Mouse (Mus musculus) midbrain, embryonic 16.5 days (tissue): ENCODE data around the gene Ctcf. TPM values are rescaled to one million over a fixed set of nuclear protein-coding genes. Genes with fewer than 3 reads are reported as not detected.

Experiments used
- ATAC-seq: fragments of 200-750 bp; cut with Nextera tagmentation; 2 replicates; pipeline ENCODE4 v1.8.0; 2017; ENCODE audit warnings: moderate TSS enrichment
- H3K27ac ChIP-seq: fragments of 300-500 bp; sonication (generic); 2 replicates; pipeline ENCODE4 v1.5.1; 2014; ENCODE audit warnings: mild to moderate bottlenecking, low read length, mixed read lengths
- H3K27me3 ChIP-seq: fragments of 300-500 bp; sonication (generic); 2 replicates; pipeline ENCODE4 v1.6.1; 2014; ENCODE audit warnings: low read depth, low read length, mixed read lengths; ENCODE audit not compliant: control insufficient read depth, insufficient read depth
- H3K36me3 ChIP-seq: fragments of 300-500 bp; sonication (generic); 2 replicates; pipeline ENCODE4 v1.6.1; 2014; ENCODE audit warnings: mild to moderate bottlenecking, low read length, moderate library complexity, mixed read lengths; ENCODE audit not compliant: control insufficient read depth, insufficient read depth
- H3K4me1 ChIP-seq: fragments of 300-500 bp; sonication (generic); 2 replicates; pipeline ENCODE4 v1.6.1; 2014; ENCODE audit warnings: mild to moderate bottlenecking, low read length, mixed read lengths; ENCODE audit not compliant: control insufficient read depth, insufficient read depth
- H3K4me2 ChIP-seq: fragments of 300-500 bp; sonication (generic); 2 replicates; pipeline ENCODE4 v1.6.1; 2014; ENCODE audit warnings: mild to moderate bottlenecking, low read length, mixed read lengths
- H3K4me3 ChIP-seq: fragments of 300-500 bp; sonication (generic); 2 replicates; pipeline ENCODE4 v1.5.1; 2014; ENCODE audit warnings: low read depth, mild to moderate bottlenecking, low read length, moderate library complexity, mixed read lengths
- H3K9ac ChIP-seq: fragments of 300-500 bp; sonication (generic); 2 replicates; pipeline ENCODE4 v1.6.1; 2014; ENCODE audit warnings: low read depth, low read length, mixed read lengths
- H3K9me3 ChIP-seq: fragments of 300-500 bp; sonication (generic); replicated peaks from 2 replicates; pipeline ENCODE4 v1.6.1; 2014; ENCODE audit warnings: mild to moderate bottlenecking, low read length, mixed read lengths; ENCODE audit not compliant: control insufficient read depth, poor library complexity, severe bottlenecking
- WGBS: fragments of 180-500 bp; shearing (Covaris S2); extraction: QIAGEN DNeasy Blood & Tissue Kit; methylation state at CpG from one replicate; pipeline ENCODE4 v1.1.7; 2014; 5-methylcytosine and 5-hydroxymethylcytosine counted together
- polyA plus RNA-seq: library from polyadenylated mRNA; unstranded; fragments of >200 nt; fragmentation: Nextera tagmentation; extraction: Ambion mirVana; gene quantifications from 2 replicates; pipeline ENCODE4 v1.2.1, GENCODE M21; 2015

The Ctcf gene
- polyA plus RNA-seq, 1 experiment from 2014 or later: 93.8 TPM

DNA sequence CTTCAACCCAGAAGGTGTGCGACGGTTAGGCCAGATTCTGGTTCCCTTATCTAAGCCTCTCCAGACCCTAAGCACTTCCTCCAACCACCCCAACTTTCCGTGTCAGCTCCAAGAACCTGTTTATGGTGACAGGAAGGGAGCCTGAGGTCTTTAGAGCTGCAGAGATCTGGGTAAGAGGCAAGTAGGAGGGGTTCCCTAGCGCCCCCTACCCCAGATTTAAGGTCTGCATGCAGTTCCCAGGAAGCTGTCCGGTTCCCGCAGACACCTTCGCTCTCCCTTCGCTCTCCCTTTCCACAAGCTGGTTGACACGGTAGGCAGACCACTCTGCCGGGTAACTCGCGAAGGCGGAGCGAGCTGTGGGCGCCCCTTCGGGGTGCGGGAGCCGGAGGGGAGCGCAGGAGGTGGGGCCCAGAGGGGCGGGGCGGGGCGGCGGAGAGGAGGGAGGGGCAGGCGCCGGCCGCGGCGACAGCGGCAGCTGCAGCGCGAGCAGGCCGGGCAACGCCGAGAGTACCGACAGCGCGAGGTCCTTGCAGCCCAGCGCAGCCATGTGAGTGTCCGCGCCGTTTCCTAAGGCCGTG, 31.5 kb upstream of the Ctcf start, which contains the start of gene Ripor1:
TSS of gene Ripor1 (plus strand) at position 452 of the 578 bp plus-strand sequence.
- peak within 1 kb of the TSS; percentile 60 for H3K4me3 ChIP-seq
- H3K36me3 ChIP-seq: no peaks in the 10 kb centered on the region
- H3K27me3 ChIP-seq: no peaks in the 10 kb centered on the region
- WGBS: under 1% methylated on average over 26 of the region's 42 CpGs
- H3K9ac ChIP-seq: peak within 1 kb of the TSS; percentile 81
- peak; percentile 79 for ATAC-seq
- peaks cover 23% of the 10 kb centered on the region for H3K4me1 ChIP-seq
- peak within 1 kb of the TSS; percentile 88 for H3K27ac ChIP-seq
- no peaks in the 10 kb centered on the region for H3K9me3 ChIP-seq
- H3K4me2 ChIP-seq: peak within 1 kb of the TSS; percentile 90

DNA sequence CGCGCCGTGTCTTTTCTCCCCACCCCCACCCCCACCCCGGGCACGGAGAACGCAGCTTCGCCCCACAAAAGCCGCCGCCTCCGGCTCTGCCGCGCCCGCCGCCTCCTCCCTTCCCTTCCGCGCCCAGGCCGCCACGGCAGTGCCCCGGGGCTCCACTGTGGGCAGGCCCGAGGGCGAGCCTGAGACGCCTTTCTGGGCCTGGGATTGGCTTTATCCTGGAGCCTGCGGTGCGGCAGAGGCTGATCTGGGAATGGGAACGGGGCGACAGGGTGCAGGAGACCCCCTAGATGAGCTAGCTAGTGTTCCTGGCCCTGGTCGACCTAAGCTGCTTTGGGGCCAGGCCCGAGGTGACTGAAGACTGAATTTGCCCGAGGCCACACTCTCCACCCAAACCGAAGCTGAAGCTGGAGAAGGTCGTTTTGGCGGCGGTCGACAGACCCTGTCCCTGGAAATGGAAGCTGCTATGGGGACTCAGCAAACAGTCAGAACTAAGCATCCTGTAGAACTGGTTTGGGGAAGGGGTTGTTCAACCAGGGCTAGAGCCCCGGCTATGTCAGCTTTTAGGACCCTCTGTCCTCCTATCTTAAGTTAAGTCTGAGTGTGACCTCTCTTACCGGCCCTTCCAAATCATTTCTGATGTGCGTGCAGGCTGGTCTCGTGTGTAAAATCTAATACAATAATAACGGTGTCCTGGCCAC, 30.7 kb upstream of the Ctcf start:
- Histone ChIP-seq H3K4me3 (peak overlapping the region; percentile 60), H3K4me2 (peak overlapping the region; percentile 90), H3K9me3 (no peaks in the 10 kb centered on the region), H3K36me3 (no peaks in the 10 kb centered on the region), H3K27me3 (no peaks in the 10 kb centered on the region), H3K9ac (peak overlapping the region; percentile 81), H3K27ac (peak overlapping the region; percentile 88), H3K4me1 (peaks cover 23% of the 10 kb centered on the region)
- peak; percentile 36 for ATAC-seq
- WGBS: 1% methylated on average over 31 of the region's 39 CpGs

DNA sequence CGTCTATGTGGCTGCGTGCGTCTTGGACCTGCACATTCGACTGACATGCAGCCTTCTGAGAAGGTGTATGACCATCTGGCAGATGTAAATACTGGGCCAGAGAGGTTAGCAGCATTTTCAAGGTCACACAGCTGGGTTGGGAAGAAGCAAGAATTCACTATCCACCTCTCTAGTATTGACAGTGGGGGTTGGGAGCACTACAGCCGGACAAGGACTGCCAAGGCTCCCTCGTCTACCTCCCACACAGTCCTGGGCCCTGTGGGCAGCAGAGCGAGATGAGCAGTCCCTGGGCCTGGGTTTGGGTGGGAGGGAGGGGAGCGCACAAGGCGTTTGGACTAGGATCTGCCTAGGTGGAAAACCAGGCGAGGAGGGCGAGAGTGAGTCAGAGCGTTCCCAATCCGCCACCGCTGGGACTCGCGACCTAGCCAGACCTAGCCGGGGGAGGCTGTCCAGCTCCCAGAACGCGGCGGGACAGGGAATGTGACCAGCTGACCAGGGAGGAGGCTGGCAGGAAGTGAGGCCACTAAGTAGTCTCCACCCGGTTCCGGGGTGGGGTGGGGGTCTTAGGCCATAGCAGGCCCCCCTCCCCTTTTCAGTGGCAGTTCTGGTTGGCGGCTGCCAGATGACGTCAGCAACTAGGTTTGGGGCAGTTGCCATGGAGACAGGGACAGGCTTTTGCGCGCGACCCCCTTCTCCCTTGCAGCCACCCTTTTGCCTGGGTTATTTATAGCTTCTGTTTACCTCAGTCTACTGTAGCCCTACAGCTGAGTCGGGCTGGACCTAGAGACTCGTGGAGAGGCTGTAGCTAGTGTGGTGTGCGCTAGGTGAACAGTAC, 30.0 kb upstream of the Ctcf start:
- ATAC-seq: peak; percentile 74
- Histone ChIP-seq H3K4me3 (peak overlapping the region; percentile 60), H3K4me2 (peak overlapping the region; percentile 90), H3K9ac (peak overlapping the region; percentile 81), H3K27ac (peak overlapping the region; percentile 88), H3K9me3 (no peaks in the 10 kb centered on the region), H3K4me1 (peaks cover 23% of the 10 kb centered on the region), H3K27me3 (no peaks in the 10 kb centered on the region), H3K36me3 (no peaks in the 10 kb centered on the region)
- WGBS: under 1% methylated on average over 30 of the region's 30 CpGs

DNA sequence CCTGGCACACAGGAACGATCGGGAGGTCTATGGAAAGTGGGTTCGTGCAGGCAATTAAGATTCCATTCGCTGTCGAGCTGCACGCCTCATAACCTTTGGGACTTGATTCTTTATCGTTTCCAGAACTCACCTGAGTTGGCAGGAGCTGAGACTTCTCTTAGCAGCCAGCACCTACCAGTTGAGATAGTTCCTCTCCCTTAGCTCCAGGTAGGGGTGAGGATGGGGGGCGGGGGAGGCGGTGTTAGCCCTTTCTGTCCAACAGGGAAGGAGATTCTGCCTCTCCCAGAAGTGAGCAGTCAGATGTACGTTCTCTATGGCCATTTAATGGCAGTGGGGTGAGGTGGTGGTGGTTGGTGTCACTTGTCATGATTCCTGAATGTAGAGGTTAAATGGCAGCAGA, 29.3 kb upstream of the Ctcf start:
- H3K4me2 ChIP-seq: peak overlapping the region; percentile 90
- H3K36me3 ChIP-seq: no peaks in the 10 kb centered on the region
- peaks cover 23% of the 10 kb centered on the region for H3K4me1 ChIP-seq
- no peaks in the 10 kb centered on the region for H3K9me3 ChIP-seq
- peak overlapping the region; percentile 88 for H3K27ac ChIP-seq
- no peaks in the 10 kb centered on the region; the same call in 1 of the 2 replicates for H3K27me3 ChIP-seq
- H3K9ac ChIP-seq: peak overlapping the region; percentile 81
- 5% methylated on average over 10 of the region's 10 CpGs for WGBS
- ATAC-seq: peak; percentile 1; the same call in 1 of the 2 replicates
- peak overlapping the region; percentile 60 for H3K4me3 ChIP-seq

DNA sequence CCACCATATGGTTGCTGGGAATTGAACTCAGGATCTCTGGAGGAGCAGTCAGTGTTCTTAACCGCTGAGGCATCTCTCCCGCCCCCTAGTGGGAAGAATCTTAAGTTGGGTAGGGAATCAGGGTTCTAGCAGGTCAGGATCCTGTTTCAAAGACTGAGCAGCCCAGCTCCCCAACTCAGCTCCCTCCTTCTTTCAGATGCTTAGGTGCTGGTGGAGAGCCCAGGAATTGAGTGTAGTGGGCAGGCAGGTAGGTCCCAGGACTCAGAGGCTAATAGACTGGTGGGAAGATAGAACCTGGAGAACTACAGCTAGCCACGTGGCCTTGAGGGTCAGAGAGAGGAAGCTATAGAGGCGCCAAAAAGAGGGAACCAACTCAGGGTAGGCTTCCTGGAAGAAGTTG, 28.7 kb upstream of the Ctcf start:
- Histone ChIP-seq H3K9me3 (no peaks in the 10 kb centered on the region), H3K4me2 (no peak overlapping the region), H3K36me3 (no peaks in the 10 kb centered on the region), H3K4me3 (no peak overlapping the region), H3K4me1 (peaks cover 23% of the 10 kb centered on the region), H3K9ac (no peak overlapping the region), H3K27ac (no peak overlapping the region), H3K27me3 (peaks cover 4% of the 10 kb centered on the region; the same call in 1 of the 2 replicates)
- no peak for ATAC-seq
- 23% methylated on average over 4 of the region's 4 CpGs for WGBS

DNA sequence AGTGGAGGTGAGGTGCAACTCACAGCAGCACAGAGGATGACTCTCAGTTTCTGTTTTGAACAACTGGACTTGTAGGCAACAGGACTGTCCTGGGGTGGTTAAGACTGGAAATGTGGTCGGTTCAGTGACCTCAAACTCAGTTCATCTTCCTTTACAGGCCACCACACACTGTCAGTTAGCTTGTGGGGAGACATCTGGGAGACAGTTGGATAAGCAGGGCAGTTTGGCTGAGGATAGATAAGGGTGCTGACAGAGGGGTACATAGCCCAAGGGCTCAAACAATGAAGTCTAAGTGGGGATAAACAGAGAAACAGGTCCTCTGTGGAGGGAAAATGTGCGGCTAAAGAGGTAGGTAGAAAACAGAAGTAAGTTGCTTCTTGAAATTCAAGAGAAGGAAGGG, 27.0 kb upstream of the Ctcf start:
- no peak overlapping the region for H3K4me3 ChIP-seq
- ATAC-seq: no peak
- H3K9me3 ChIP-seq: no peaks in the 10 kb centered on the region
- peaks cover 4% of the 10 kb centered on the region; the same call in 1 of the 2 replicates for H3K27me3 ChIP-seq
- peaks cover 32% of the 10 kb centered on the region for H3K4me1 ChIP-seq
- WGBS: 85% methylated on average over 2 of the region's 2 CpGs
- no peak overlapping the region for H3K4me2 ChIP-seq
- H3K36me3 ChIP-seq: no peaks in the 10 kb centered on the region
- H3K9ac ChIP-seq: no peak overlapping the region
- H3K27ac ChIP-seq: no peak overlapping the region

DNA sequence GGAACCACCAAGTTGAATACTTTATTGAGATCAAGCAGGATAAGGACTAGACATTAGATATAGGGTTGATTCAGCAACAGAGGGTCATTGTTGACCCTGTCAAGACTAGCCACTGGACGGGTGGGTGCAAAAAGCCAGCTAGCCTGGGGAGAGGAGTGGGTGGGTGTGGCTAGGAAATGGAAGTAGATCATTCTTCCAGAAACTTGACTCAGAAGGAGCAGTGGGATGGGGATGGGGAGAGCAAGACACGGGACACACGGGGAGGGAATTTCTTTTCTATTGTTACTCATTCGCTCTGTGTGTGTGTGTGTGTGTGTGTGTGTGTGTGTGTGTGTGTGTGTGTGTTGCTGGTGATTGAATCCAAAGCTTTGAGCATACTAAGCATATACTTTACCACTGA, 26.6 kb upstream of the Ctcf start:
- Histone ChIP-seq H3K4me1 (peaks cover 30% of the 10 kb centered on the region), H3K4me2 (no peak overlapping the region), H3K27ac (no peak overlapping the region), H3K27me3 (peaks cover 4% of the 10 kb centered on the region; the same call in 1 of the 2 replicates), H3K4me3 (no peak overlapping the region), H3K36me3 (no peaks in the 10 kb centered on the region), H3K9ac (no peak overlapping the region), H3K9me3 (no peaks in the 10 kb centered on the region)
- no peak for ATAC-seq
- WGBS: 80% methylated on average over 4 of the region's 4 CpGs

DNA sequence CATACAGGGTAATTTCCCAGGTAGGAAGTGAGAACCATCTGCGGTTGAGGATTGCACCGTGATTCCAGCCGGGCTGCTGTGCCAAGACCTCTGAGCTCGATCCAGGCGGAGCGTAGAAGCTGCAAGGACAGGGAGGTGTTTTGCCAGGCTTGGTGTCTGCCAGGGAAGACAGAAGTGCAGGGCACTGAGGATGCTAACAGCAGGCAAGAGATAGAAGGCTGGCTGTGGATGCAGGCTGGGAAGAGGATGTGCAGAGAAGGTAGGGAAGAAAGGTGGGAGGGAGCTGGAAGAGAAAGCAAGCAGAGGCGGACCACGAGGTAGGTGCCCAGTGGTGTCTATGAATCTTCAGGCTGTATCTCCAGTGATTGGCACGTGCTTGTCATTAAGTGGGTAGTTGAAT, 24.5 kb upstream of the Ctcf start:
- Histone ChIP-seq H3K27me3 (peaks cover 4% of the 10 kb centered on the region; the same call in 1 of the 2 replicates), H3K4me2 (no peak overlapping the region), H3K4me1 (peaks cover 26% of the 10 kb centered on the region), H3K4me3 (no peak overlapping the region), H3K9ac (no peak overlapping the region), H3K36me3 (0 out of 2 replicates have a peak, but pooled peaks cover 6% of the 10 kb centered on the region), H3K27ac (no peak overlapping the region), H3K9me3 (no peaks in the 10 kb centered on the region)
- WGBS: 90% methylated on average over 9 of the region's 9 CpGs
- no peak for ATAC-seq
